Mouse (Mus musculus) adrenal gland (tissue): ENCODE measurements around the gene Hcn3.

Source experiments
- intact Hi-C: fragments of 180-260 bp; cut with DNase I; formaldehyde crosslinking; loops from one replicate; pipeline ENCODE4 v1.15.1; 2025

The Hcn3 gene

GRCm38 (mm10) chr3:89101459-89101811 is 58.6 kb downstream of the Hcn3 start:
- intact Hi-C loops: no loop called here

- intact Hi-C loops: no loop called here
Measured at GRCm38 (mm10) chr3:89100811-89101210, 59.2 kb downstream of the Hcn3 start, which contains the start of gene Gm43738. TSS of gene Gm43738 (minus strand) at chr3:89101099.
